ENCODE assay signal across 13 mouse cellular contexts in genomic region chr11:52665343-52665742, GRCm38 (mm10).
"Had no signal": no experiment of that assay in that cellular context is flagged by ENCODE, and none has a peak within 500 bp of the region (broad histone marks: within the 10 kb centered on the region; RNA-seq: fewer than 3 reads in every experiment).

No protein-coding gene starts in this region.

- H3K4me2 ChIP-seq: limb, embryonic 13.5 days; midbrain, embryonic 13.5 days; stomach, embryonic 15.5 days had no signal

- ATAC-seq: midbrain, embryonic 13.5 days had no signal

- H3K4me1 ChIP-seq: limb, embryonic 13.5 days; stomach, embryonic 15.5 days had no signal

- H3K9ac ChIP-seq: limb, embryonic 13.5 days; liver, embryonic 14.5 days; midbrain, embryonic 13.5 days; stomach, embryonic 15.5 days had no signal

- H3K9me3 ChIP-seq: stomach, embryonic 15.5 days had no signal

- H3K27ac ChIP-seq: kidney, postnatal 0 days; limb, embryonic 13.5 days; liver, embryonic 14.5 days; midbrain, embryonic 13.5 days; stomach, embryonic 15.5 days had no signal

- H3K27me3 ChIP-seq: limb, embryonic 13.5 days; midbrain, embryonic 13.5 days; stomach, embryonic 15.5 days had no signal

- DNase-seq: kidney, adult 11 months; kidney, adult 9 months; kidney, postnatal 36 days; layer of hippocampus, adult 9-11 months; layer of hippocampus, postnatal 36 days; lung, adult 18-20 months; lung, postnatal 36 days; thymus, postnatal 36 days had no signal

- H3K4me3 ChIP-seq: limb, embryonic 13.5 days; midbrain, embryonic 13.5 days; stomach, embryonic 15.5 days had no signal

- H3K36me3 ChIP-seq: limb, embryonic 13.5 days; midbrain, embryonic 13.5 days; stomach, embryonic 15.5 days had no signal
